Mouse (Mus musculus): ENCODE data around the gene Prkcz.

DNA sequence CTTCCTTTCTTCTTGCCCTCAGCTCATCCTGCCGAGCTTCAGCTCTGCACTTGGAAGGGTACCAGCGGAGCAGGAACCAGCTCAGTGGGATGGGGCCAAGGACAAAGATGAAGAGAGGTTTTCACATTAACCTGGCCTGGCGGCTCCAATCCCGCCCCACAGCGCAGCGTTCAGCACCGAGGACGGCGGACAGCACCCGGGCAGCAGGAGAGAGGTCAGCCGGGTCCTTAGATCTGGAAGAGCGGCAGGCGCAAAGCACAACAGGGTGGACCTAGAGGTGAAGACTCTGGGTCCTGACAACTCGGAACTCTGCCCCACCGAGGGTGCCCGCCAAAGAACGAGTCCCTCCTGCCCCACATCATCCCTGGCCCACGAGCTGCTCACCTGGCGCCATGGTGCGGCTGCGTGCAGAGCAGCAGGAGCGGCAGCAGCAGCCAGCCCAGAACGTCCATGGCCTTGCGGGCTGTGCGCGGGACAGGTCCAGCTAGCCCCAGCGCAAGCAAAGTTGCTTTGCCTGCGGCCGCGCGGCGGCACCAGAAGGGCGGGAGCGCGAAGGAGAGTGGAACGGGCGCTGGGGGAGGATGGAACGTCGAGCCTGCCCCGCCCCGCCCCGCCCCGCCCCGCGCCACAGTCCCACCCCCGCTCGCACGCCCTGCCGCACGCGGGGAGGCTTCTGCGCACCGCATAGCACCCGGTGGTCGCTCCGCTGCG lies 36.5 kb upstream of the Prkcz start, which contains the start of gene Gabrd:
- TF ChIP-seq CTCF (IDR thresholded peaks at IDR 0.05; ENCODE audit: low read depth, low read length) = no peak
- no peak for TF ChIP-seq POLR2A (IDR thresholded peaks at IDR 0.05; ENCODE audit: insufficient read depth, low read length)
- TF ChIP-seq EP300 (IDR thresholded peaks at IDR 0.05; ENCODE audit: insufficient read depth, low read depth, low read length) = no peak
